Comparison of ENCODE assay signal across 8 mouse cellular contexts in the genomic region with DNA sequence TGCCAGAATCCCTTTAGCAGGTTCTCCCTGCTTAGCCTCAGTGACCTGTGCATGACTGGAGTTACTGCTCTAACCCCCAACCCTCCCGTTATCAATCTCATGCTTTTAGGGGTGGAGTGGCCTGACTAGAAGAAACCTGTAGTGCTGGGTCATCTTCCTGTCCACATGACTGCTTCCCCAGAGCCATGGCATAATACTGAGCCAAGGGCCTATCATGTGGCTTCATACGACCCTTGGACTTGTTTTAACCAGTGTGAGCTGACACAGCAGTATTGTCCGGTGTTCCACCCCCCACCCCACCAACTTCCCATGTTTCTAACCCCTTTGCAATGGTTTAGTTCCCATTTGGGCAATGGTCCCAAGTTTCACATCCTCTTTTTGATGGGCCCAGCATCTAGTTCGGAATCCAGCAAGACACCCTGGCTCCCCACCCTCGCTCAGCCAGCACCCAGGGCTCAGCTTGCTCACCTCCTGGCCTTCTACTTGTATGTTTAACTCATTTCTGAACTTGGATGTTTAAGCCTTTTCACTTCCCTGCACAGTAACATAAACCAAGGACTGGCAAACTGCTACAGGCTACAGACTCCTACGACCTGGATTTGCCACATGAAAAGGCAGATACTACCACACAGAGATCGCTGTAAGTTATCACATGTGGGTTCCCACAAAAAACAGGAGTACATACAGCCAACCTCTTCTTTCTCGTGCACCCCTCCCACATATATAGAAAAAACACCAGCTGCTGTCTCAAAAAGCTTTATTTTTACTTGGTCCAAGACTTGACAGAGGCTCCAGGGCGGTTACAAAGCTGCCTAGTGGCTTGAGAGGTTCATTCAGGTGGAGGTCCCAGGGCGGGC. TPM values are rescaled to one million over a fixed set of nuclear protein-coding genes. Genes with fewer than 3 reads are reported as not detected.
DNase-seq lines count a peak whose midpoint lies in the region; ATAC-seq and TF ChIP-seq lines count a peak whose summit lies in the region.

No protein-coding gene starts in this region.

- no peak for TF ChIP-seq CTCF in spleen, adult 2 months (IDR thresholded peaks at IDR 0.05; ENCODE audit: extremely low read depth, insufficient read depth, insufficient read length, insufficient replicate concordance)
- TF ChIP-seq CTCF in lung, embryonic 14.5 days (IDR thresholded peaks at IDR 0.05; ENCODE audit: low read depth) = no peak

- peak; percentile 38 to 52 for DNase-seq in spleen, adult 2 months (ENCODE audit: low read depth in 1 of 2, low spot score in 2 of 2)
- DNase-seq in spleen, postnatal 4 days (ENCODE audit: low spot score in 2 of 2) = no peak
- DNase-seq in lung, embryonic 14.5 days = peak; percentile 35
- DNase-seq in retina, postnatal 1 day = peak; percentile 19
- DNase-seq in right cerebral cortex, adult 18-20 months = no peak
- no peak for DNase-seq in urinary bladder, adult 2 months (ENCODE audit: low spot score)

- H3K27me3 ChIP-seq in spleen, adult 2 months (ENCODE audit: control insufficient read depth, insufficient read depth, low read length) = no peaks in the 10 kb centered on the region
- no peaks in the 10 kb centered on the region; the same call in 1 of the 2 replicates for H3K27me3 ChIP-seq in erythroblast, embryonic 14.5 days (ENCODE audit: control insufficient read depth)
- H3K27me3 ChIP-seq in intestine, embryonic 16.5 days (replicated peaks; ENCODE audit: control insufficient read depth, insufficient read depth, low read length) = no peaks in the 10 kb centered on the region
- no peaks in the 10 kb centered on the region for H3K27me3 ChIP-seq in lung, embryonic 14.5 days (ENCODE audit: insufficient read depth, low read length)

- peaks cover 20% of the 10 kb centered on the region for H3K36me3 ChIP-seq in spleen, adult 2 months (ENCODE audit: control insufficient read depth, insufficient read depth, low read length)
- peaks cover 65% of the 10 kb centered on the region for H3K36me3 ChIP-seq in erythroblast, embryonic 14.5 days (ENCODE audit: control insufficient read depth)
- H3K36me3 ChIP-seq in intestine, embryonic 16.5 days (ENCODE audit: control insufficient read depth, insufficient read depth, low read length) = peaks cover 17% of the 10 kb centered on the region
- H3K36me3 ChIP-seq in lung, embryonic 14.5 days (ENCODE audit: insufficient read depth) = peaks cover 65% of the 10 kb centered on the region

- H3K4me1 ChIP-seq in spleen, adult 2 months (ENCODE audit: control insufficient read depth, insufficient read depth, insufficient read length) = peaks cover 6% of the 10 kb centered on the region; the same call in 1 of the 2 replicates
- peaks cover 58% of the 10 kb centered on the region for H3K4me1 ChIP-seq in erythroblast, embryonic 14.5 days (ENCODE audit: control insufficient read depth)
- H3K4me1 ChIP-seq in intestine, embryonic 16.5 days (ENCODE audit: control insufficient read depth, insufficient read depth, low read length) = peaks cover 29% of the 10 kb centered on the region
- peaks cover 23% of the 10 kb centered on the region for H3K4me1 ChIP-seq in lung, embryonic 14.5 days (ENCODE audit: insufficient read depth)

- no peaks in the 10 kb centered on the region for H3K9me3 ChIP-seq in erythroblast, embryonic 14.5 days (ENCODE audit: control insufficient read depth, low read length)
- H3K9me3 ChIP-seq in intestine, embryonic 16.5 days (ENCODE audit: control insufficient read depth, low read length) = no peaks in the 10 kb centered on the region
- H3K9me3 ChIP-seq in lung, embryonic 14.5 days (ENCODE audit: low read depth, low read length) = no peaks in the 10 kb centered on the region

- TF ChIP-seq POLR2A in spleen, adult 2 months (IDR thresholded peaks at IDR 0.05; ENCODE audit: low read depth, low read length) = no peak

- WGBS in spleen, adult 2 months = 41% methylated on average over 10 of the region's 10 CpGs
- 51% methylated on average over 10 of the region's 10 CpGs for WGBS in intestine, embryonic 16.5 days
- 49% methylated on average over 10 of the region's 10 CpGs for WGBS in lung, embryonic 14.5 days

- peak overlapping the region; percentile 31 for H3K27ac ChIP-seq in spleen, adult 2 months (ENCODE audit: insufficient read depth, low read length)
- H3K27ac ChIP-seq in intestine, embryonic 16.5 days (ENCODE audit: low read length) = peak overlapping the region; percentile 92
- peak overlapping the region; percentile 52; the same call in 1 of the 2 replicates for H3K27ac ChIP-seq in lung, embryonic 14.5 days (ENCODE audit: low read depth)

- peak overlapping the region; percentile 18; the same call in 1 of the 2 replicates for H3K4me3 ChIP-seq in spleen, adult 2 months (ENCODE audit: extremely low read depth, insufficient read depth, insufficient read length)
- peak overlapping the region; percentile 58 for H3K4me3 ChIP-seq in erythroblast, embryonic 14.5 days (replicated peaks)
- peak overlapping the region; percentile 82 for H3K4me3 ChIP-seq in intestine, embryonic 16.5 days (ENCODE audit: low read length)
- H3K4me3 ChIP-seq in lung, embryonic 14.5 days (ENCODE audit: low read depth, low read length) = peak overlapping the region; percentile 51

- peak overlapping the region; percentile 67 for H3K4me2 ChIP-seq in intestine, embryonic 16.5 days (ENCODE audit: low read depth, low read length)
- H3K4me2 ChIP-seq in lung, embryonic 14.5 days = peak overlapping the region; percentile 83

- peak; percentile 39 for ATAC-seq in intestine, embryonic 16.5 days
- no peak for ATAC-seq in lung, embryonic 14.5 days (ENCODE audit: insufficient read depth)

- peak overlapping the region; percentile 77 for H3K9ac ChIP-seq in intestine, embryonic 16.5 days (ENCODE audit: low read depth, low read length)
- H3K9ac ChIP-seq in lung, embryonic 14.5 days = peak overlapping the region; percentile 90

RNA-seq across cellular contexts. Expression of gene Ftl1, which starts 2.3 kb away (rescaled TPM):
- polyA plus RNA-seq in spleen, adult 2 months (2012; rRNA removed) = 2,804 and 3,579 TPM in 2 replicates
- 3,659 and 3,743 TPM in 2 replicates for polyA plus RNA-seq in erythroblast, embryonic 14.5 days (2012)
- 7,117 and 7,555 TPM in 2 replicates for polyA plus RNA-seq in intestine, embryonic 16.5 days (2015; fragmentation: Nextera tagmentation; extraction: Ambion mirVana)
- polyA plus RNA-seq in lung, embryonic 14.5 days (2014; fragmentation: Nextera tagmentation; extraction: Ambion mirVana) = 4,463 and 4,749 TPM in 2 replicates
- polyA plus RNA-seq in urinary bladder, adult 2 months (2012; rRNA removed) = 1,966 and 2,293 TPM in 2 replicates

RNA-seq across cellular contexts. Expression of gene Bax, which starts 9.3 kb away (rescaled TPM):
- 129 and 163 TPM in 2 replicates for polyA plus RNA-seq in spleen, adult 2 months (2012; rRNA removed)
- 24.4 and 25.7 TPM in 2 replicates for polyA plus RNA-seq in erythroblast, embryonic 14.5 days (2012)
- polyA plus RNA-seq in intestine, embryonic 16.5 days (2015; fragmentation: Nextera tagmentation; extraction: Ambion mirVana) = 178 and 185 TPM in 2 replicates
- 135 and 139 TPM in 2 replicates for polyA plus RNA-seq in lung, embryonic 14.5 days (2014; fragmentation: Nextera tagmentation; extraction: Ambion mirVana)
- polyA plus RNA-seq in urinary bladder, adult 2 months (2012; rRNA removed) = 78.4 and 113 TPM in 2 replicates

RNA-seq across cellular contexts. Expression of gene Ruvbl2, which starts 19.5 kb away (rescaled TPM):
- 55.3 and 56.0 TPM in 2 replicates for polyA plus RNA-seq in spleen, adult 2 months (2012; rRNA removed)
- 15.2 and 15.3 TPM in 2 replicates for polyA plus RNA-seq in erythroblast, embryonic 14.5 days (2012)
- polyA plus RNA-seq in intestine, embryonic 16.5 days (2015; fragmentation: Nextera tagmentation; extraction: Ambion mirVana) = 121 and 134 TPM in 2 replicates
- polyA plus RNA-seq in lung, embryonic 14.5 days (2014; fragmentation: Nextera tagmentation; extraction: Ambion mirVana) = 163 and 173 TPM in 2 replicates
- polyA plus RNA-seq in urinary bladder, adult 2 months (2012; rRNA removed) = 35.8 and 41.4 TPM in 2 replicates

RNA-seq across cellular contexts. Expression of gene Gys1, which starts 22.8 kb away (rescaled TPM):
- 12.4 and 14.4 TPM in 2 replicates for polyA plus RNA-seq in spleen, adult 2 months (2012; rRNA removed)
- polyA plus RNA-seq in erythroblast, embryonic 14.5 days (2012) = 0.09 and 0.12 TPM in 2 replicates
- 49.4 and 53.1 TPM in 2 replicates for polyA plus RNA-seq in intestine, embryonic 16.5 days (2015; fragmentation: Nextera tagmentation; extraction: Ambion mirVana)
- 35.7 and 36.0 TPM in 2 replicates for polyA plus RNA-seq in lung, embryonic 14.5 days (2014; fragmentation: Nextera tagmentation; extraction: Ambion mirVana)
- polyA plus RNA-seq in urinary bladder, adult 2 months (2012; rRNA removed) = 39.3 TPM in 2 replicates

RNA-seq across cellular contexts. Expression of gene Tulp2, which starts 24.2 kb away (rescaled TPM):
- polyA plus RNA-seq in spleen, adult 2 months (2012; rRNA removed) = 0.04 and 0.49 TPM in 2 replicates
- polyA plus RNA-seq in erythroblast, embryonic 14.5 days (2012) = 0.03 and 0.08 TPM in 2 replicates
- 0.78 and 0.93 TPM in 2 replicates for polyA plus RNA-seq in intestine, embryonic 16.5 days (2015; fragmentation: Nextera tagmentation; extraction: Ambion mirVana)
- polyA plus RNA-seq in lung, embryonic 14.5 days (2014; fragmentation: Nextera tagmentation; extraction: Ambion mirVana) = 0.47 and 0.86 TPM in 2 replicates
- 0.43 and 0.56 TPM in 2 replicates for polyA plus RNA-seq in urinary bladder, adult 2 months (2012; rRNA removed)

Comparison
In these comparisons a context has a peak if more than half of its experiments do, and no peak if none do; other contexts are left out.
1. DNase-seq: peak in spleen, adult 2 months (2 of 2), lung, embryonic 14.5 days (single experiment) and retina, postnatal 1 day (single experiment); none in spleen, postnatal 4 days (0 of 2), right cerebral cortex, adult 18-20 months (single experiment) and urinary bladder, adult 2 months (single experiment).
2. H3K27ac ChIP-seq: peak in every context shown above with its lines; median percentile 92 in intestine, embryonic 16.5 days; 52 in lung, embryonic 14.5 days; 31 in spleen, adult 2 months.
3. H3K4me3 ChIP-seq: peak in every context shown above with its lines; median percentile 82 in intestine, embryonic 16.5 days; 58 in erythroblast, embryonic 14.5 days; 51 in lung, embryonic 14.5 days; 18 in spleen, adult 2 months.